Mouse (Mus musculus): ENCODE results near the gene F12.

The F12 gene

GRCm38 (mm10) chr13:55413333-55413732 lies 13.3 kb downstream of the F12 start:
- H3K4me1 ChIP-seq (replicated peaks; ENCODE audit: low read depth, low read length): peaks cover 27% of the 10 kb centered on the region
- no peak for TF ChIP-seq CTCF (conservative IDR thresholded peaks at IDR 0.05; ENCODE audit: low read length)
- TF ChIP-seq POU5F1 (IDR thresholded peaks at IDR 0.05; ENCODE audit: borderline replicate concordance, low read length): no peak
- no peak for TF ChIP-seq NANOG (IDR thresholded peaks at IDR 0.05; ENCODE audit: borderline replicate concordance, low read length)
- no peak overlapping the region for H3K4me3 ChIP-seq (replicated peaks; ENCODE audit: low read length)
- H3K27me3 ChIP-seq (ENCODE audit: insufficient read depth, low read length): peaks cover 76% of the 10 kb centered on the region
- H3K36me3 ChIP-seq (ENCODE audit: insufficient read depth, low read length): no peaks in the 10 kb centered on the region
- H3K9me3 ChIP-seq (ENCODE audit: low read length): no peaks in the 10 kb centered on the region

GRCm38 (mm10) chr13:55412643-55413307 lies 13.8 kb downstream of the F12 start:
- Histone ChIP-seq H3K27me3 (ENCODE audit: insufficient read depth, low read length) (peaks cover 76% of the 10 kb centered on the region), H3K4me1 (replicated peaks; ENCODE audit: low read depth, low read length) (peaks cover 22% of the 10 kb centered on the region), H3K36me3 (ENCODE audit: insufficient read depth, low read length) (no peaks in the 10 kb centered on the region), H3K4me3 (replicated peaks; ENCODE audit: low read length) (no peak overlapping the region), H3K9me3 (ENCODE audit: low read length) (no peaks in the 10 kb centered on the region)
- no peak for TF ChIP-seq POU5F1 (IDR thresholded peaks at IDR 0.05; ENCODE audit: borderline replicate concordance, low read length)
- TF ChIP-seq CTCF (conservative IDR thresholded peaks at IDR 0.05; ENCODE audit: low read length): no peak
- no peak for TF ChIP-seq NANOG (IDR thresholded peaks at IDR 0.05; ENCODE audit: borderline replicate concordance, low read length)

GRCm38 (mm10) chr13:55411826-55412225 lies 14.8 kb downstream of the F12 start:
- Histone ChIP-seq H3K9me3 (ENCODE audit: low read length) (no peaks in the 10 kb centered on the region), H3K27me3 (ENCODE audit: insufficient read depth, low read length) (peaks cover 77% of the 10 kb centered on the region), H3K4me3 (replicated peaks; ENCODE audit: low read length) (no peak overlapping the region), H3K36me3 (ENCODE audit: insufficient read depth, low read length) (no peaks in the 10 kb centered on the region), H3K4me1 (replicated peaks; ENCODE audit: low read depth, low read length) (peaks cover 19% of the 10 kb centered on the region)
- no peak for TF ChIP-seq POU5F1 (IDR thresholded peaks at IDR 0.05; ENCODE audit: borderline replicate concordance, low read length)
- no peak for TF ChIP-seq NANOG (IDR thresholded peaks at IDR 0.05; ENCODE audit: borderline replicate concordance, low read length)
- no peak for TF ChIP-seq CTCF (conservative IDR thresholded peaks at IDR 0.05; ENCODE audit: low read length)

- Histone ChIP-seq H3K4me3 (replicated peaks; ENCODE audit: low read length) (no peak overlapping the region), H3K36me3 (ENCODE audit: insufficient read depth, low read length) (no peaks in the 10 kb centered on the region), H3K27me3 (ENCODE audit: insufficient read depth, low read length) (peaks cover 83% of the 10 kb centered on the region), H3K4me1 (replicated peaks; ENCODE audit: low read depth, low read length) (peaks cover 13% of the 10 kb centered on the region), H3K9me3 (ENCODE audit: low read length) (peaks cover 7% of the 10 kb centered on the region; the same call in 1 of the 2 replicates)
- no peak for TF ChIP-seq CTCF (conservative IDR thresholded peaks at IDR 0.05; ENCODE audit: low read length)
- no peak for TF ChIP-seq POU5F1 (IDR thresholded peaks at IDR 0.05; ENCODE audit: borderline replicate concordance, low read length)
- no peak for TF ChIP-seq NANOG (IDR thresholded peaks at IDR 0.05; ENCODE audit: borderline replicate concordance, low read length)
These were observed 18.0 kb downstream of the F12 start for GRCm38 (mm10) chr13:55408546-55409120.

- Histone ChIP-seq H3K4me3 (replicated peaks; ENCODE audit: low read length) (no peak overlapping the region), H3K4me1 (replicated peaks; ENCODE audit: low read depth, low read length) (peaks cover 16% of the 10 kb centered on the region), H3K27me3 (ENCODE audit: insufficient read depth, low read length) (peaks cover 72% of the 10 kb centered on the region), H3K9me3 (ENCODE audit: low read length) (peaks cover 7% of the 10 kb centered on the region; the same call in 1 of the 2 replicates), H3K36me3 (ENCODE audit: insufficient read depth, low read length) (no peaks in the 10 kb centered on the region)
- TF ChIP-seq POU5F1 (IDR thresholded peaks at IDR 0.05; ENCODE audit: borderline replicate concordance, low read length) (no peak), CTCF (conservative IDR thresholded peaks at IDR 0.05; ENCODE audit: low read length) (no peak), NANOG (IDR thresholded peaks at IDR 0.05; ENCODE audit: borderline replicate concordance, low read length) (no peak)
These were observed 19.3 kb downstream of the F12 start for GRCm38 (mm10) chr13:55407341-55407740.

- Histone ChIP-seq H3K27me3 (ENCODE audit: insufficient read depth, low read length) (peaks cover 71% of the 10 kb centered on the region), H3K36me3 (ENCODE audit: insufficient read depth, low read length) (no peaks in the 10 kb centered on the region), H3K4me3 (replicated peaks; ENCODE audit: low read length) (no peak overlapping the region), H3K9me3 (ENCODE audit: low read length) (peaks cover 7% of the 10 kb centered on the region; the same call in 1 of the 2 replicates), H3K4me1 (replicated peaks; ENCODE audit: low read depth, low read length) (peaks cover 16% of the 10 kb centered on the region)
- TF ChIP-seq CTCF (conservative IDR thresholded peaks at IDR 0.05; ENCODE audit: low read length) (no peak), NANOG (IDR thresholded peaks at IDR 0.05; ENCODE audit: borderline replicate concordance, low read length) (no peak), POU5F1 (IDR thresholded peaks at IDR 0.05; ENCODE audit: borderline replicate concordance, low read length) (no peak)
These were observed 20.7 kb downstream of the F12 start for GRCm38 (mm10) chr13:55405783-55406390.

GRCm38 (mm10) chr13:55404853-55405782 lies 21.5 kb downstream of the F12 start:
- Histone ChIP-seq H3K9me3 (ENCODE audit: low read length) (peaks cover 7% of the 10 kb centered on the region; the same call in 1 of the 2 replicates), H3K36me3 (ENCODE audit: insufficient read depth, low read length) (no peaks in the 10 kb centered on the region), H3K4me1 (replicated peaks; ENCODE audit: low read depth, low read length) (peaks cover 16% of the 10 kb centered on the region), H3K27me3 (ENCODE audit: insufficient read depth, low read length) (peaks cover 70% of the 10 kb centered on the region), H3K4me3 (replicated peaks; ENCODE audit: low read length) (no peak overlapping the region)
- TF ChIP-seq POU5F1 (IDR thresholded peaks at IDR 0.05; ENCODE audit: borderline replicate concordance, low read length) (no peak), NANOG (IDR thresholded peaks at IDR 0.05; ENCODE audit: borderline replicate concordance, low read length) (no peak), CTCF (conservative IDR thresholded peaks at IDR 0.05; ENCODE audit: low read length) (peak; percentile 96)

All from E14TG2a.4 (cell line).